Mouse (Mus musculus): ENCODE results near the gene Rbms1.
A peak's percentile ranks its signal among the peaks of the same experiment; 100 is the strongest.

The Rbms1 gene

DNA sequence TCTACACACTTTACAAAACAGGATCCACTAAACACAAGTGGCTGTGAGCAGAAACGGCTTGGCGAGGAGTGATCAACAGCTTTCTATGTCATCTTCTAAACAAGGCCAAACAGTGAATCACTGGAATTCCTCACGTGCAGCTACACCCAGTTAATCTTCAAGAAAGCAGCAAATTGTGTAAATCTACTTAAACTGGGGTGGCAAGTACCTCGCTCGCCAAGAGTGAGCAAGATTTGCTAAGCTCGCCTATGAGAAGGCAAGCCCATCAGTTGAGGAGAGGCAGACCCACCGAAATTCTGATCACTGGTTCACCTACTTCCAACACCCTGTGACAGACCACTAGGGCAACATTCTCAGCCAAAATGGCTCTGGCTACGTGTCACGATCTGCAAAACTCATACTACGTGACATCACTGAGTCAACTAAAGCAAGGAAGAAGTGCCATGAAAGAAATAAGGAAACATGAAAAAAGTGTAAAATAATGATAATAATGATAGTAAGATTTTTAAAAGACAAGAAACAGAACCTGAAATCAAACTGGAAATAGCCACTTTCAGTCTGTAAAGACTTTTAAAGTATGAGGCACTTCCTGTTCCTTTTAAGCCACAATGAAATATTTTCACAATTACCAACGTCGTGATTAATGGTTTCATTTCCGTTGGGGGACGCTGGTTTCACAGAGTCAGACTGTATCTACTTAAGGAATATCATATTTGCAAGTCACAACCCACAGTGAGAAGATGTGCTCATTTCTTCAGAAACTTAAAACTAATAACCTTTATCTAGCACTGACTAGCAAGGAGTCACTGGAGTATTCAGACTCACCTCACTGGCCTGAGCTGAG lies 85.2 kb downstream of the Rbms1 start:
- no peak for DNase-seq

DNA sequence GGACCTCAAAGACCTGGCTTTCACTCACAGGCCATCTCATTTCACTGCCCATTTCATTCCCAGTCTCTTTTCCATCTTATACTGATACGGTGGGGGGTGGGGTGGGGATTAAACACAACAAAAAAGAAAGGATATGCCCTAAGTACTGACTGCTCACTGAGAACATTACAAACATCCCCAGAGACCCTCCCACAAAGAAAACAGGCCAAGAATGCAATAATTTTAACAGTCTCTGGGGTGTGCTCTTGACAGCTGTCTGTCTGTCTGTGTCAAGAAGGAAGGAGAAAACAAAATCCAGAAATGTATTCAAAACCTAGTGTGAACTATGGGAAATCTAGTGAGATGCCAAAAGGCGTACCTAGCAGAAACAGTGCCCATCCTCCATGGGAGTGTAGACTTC lies 86.1 kb downstream of the Rbms1 start:
- no peak for DNase-seq

GRCm38 (mm10) chr2:60872095-60872811 lies 90.7 kb downstream of the Rbms1 start:
- DNase-seq: no peak

GRCm38 (mm10) chr2:60871001-60871400 lies 92.0 kb downstream of the Rbms1 start:
- no peak for DNase-seq

- no peak for DNase-seq
Measured at GRCm38 (mm10) chr2:60870450-60870849, 92.5 kb downstream of the Rbms1 start.

- DNase-seq: no peak
Measured at GRCm38 (mm10) chr2:60869001-60869743, 93.8 kb downstream of the Rbms1 start.

DNA sequence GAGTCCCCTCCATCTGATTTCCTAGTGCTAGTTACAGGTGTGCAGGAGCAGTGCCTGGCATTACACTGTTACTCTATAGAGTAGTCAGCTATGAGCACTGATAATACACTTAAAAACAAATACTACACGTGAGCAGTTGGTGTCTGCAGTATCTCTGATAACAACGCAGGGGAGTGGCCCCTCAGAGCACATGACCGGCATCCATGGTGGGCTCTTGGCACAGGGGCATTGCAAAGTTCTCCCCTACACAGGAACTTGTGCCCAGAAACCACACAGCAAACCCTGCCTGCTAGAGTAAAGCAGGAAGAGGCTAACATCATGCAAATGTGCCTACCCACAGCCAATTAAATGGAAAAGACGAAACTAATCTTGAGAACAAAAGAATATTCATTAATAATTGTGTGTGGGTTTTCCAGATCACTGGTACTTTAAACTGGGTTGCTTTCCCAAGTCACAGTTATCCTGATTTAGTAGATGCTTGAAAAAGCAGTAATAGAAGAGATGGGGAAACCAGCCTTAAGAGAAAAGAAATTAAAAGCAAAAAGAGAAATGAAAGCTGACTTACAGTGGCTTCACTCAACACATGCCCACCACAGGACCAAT lies 94.8 kb downstream of the Rbms1 start:
- DNase-seq: no peak

DNA sequence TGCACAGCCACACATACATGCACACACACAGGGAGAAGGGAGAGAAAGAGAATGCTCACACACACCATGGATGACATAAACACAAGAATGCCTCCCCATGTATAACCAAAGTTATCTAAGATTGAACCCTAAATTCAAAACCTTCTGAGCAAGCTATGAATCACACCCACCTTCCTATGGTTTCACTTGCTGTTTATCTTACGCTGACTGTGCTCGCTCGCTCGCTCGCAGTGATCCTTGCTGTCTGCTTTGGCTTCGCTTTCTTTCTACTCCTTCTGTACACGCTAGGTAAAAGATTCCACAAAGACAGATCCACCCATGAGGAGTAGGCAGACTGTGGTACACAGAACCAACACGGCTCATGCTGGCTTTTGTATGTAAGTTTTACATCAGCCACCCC lies 95.7 kb downstream of the Rbms1 start:
- DNase-seq: no peak

DNA sequence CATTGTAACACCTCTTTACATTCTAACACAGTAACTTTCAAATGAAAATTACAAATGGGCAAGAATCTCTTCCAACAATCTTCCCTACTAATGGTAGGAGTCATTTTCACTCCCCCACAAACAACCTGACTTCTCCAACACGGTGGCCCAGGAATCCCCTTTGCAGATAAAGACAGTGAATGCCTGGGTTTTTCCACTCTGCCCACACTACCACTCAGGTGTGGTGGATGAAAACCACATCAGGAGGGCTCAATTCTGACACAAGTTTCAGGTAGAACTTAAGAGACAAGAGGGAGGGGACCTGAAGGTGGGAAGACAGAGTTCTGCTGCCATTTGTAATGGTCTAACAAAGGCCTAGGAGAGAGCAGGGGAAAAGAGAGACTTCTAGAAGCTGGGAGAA lies 97.1 kb downstream of the Rbms1 start:
- DNase-seq: no peak

DNA sequence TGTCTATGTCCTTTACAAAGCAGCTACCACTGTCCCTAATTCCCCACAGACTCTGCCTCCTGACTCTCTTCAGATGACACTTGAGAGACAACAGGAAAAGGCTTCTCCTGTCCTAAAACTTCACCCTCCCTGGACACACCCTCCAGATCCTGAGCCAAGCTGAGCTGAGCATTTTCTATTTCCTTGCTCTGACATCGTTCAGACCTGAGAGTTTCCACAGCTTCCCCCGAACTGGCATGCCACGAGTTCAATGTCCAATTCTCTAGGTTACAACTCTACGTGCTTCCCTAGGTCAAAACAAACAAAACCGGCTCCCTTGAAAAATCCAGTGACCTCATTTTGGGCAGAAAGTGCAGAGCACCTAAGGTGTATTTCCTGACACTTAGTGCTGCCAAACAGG lies 98.0 kb downstream of the Rbms1 start:
- DNase-seq: no peak

DNA sequence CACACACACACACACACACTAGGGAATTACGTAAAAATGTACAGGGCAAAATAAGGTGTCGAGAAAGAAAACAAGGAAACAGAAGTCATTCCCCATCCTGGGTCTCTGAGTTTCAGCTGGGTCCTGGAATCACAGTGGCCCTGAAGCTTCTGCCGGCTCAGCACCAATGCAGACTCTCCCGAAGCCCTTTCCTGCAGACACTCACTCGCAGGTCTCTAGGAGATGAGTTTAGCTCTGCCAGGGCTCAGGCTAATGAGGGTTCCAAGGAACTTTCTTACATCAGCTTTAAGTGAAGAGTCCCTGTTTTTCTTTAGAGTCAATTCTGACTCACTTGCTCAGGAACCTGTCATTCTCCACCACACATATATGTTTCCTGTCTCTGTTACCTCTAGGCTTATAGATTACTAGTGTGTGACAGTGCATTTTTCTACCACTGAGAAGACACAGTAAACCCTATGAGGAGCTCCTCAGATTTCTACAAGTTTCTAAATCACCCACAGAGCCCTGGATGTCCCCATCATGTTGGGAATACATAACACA lies 98.7 kb downstream of the Rbms1 start:
- DNase-seq: no peak

- peak; percentile 57 for DNase-seq
Measured at GRCm38 (mm10) chr2:60863827-60864226, 99.2 kb downstream of the Rbms1 start.

DNA sequence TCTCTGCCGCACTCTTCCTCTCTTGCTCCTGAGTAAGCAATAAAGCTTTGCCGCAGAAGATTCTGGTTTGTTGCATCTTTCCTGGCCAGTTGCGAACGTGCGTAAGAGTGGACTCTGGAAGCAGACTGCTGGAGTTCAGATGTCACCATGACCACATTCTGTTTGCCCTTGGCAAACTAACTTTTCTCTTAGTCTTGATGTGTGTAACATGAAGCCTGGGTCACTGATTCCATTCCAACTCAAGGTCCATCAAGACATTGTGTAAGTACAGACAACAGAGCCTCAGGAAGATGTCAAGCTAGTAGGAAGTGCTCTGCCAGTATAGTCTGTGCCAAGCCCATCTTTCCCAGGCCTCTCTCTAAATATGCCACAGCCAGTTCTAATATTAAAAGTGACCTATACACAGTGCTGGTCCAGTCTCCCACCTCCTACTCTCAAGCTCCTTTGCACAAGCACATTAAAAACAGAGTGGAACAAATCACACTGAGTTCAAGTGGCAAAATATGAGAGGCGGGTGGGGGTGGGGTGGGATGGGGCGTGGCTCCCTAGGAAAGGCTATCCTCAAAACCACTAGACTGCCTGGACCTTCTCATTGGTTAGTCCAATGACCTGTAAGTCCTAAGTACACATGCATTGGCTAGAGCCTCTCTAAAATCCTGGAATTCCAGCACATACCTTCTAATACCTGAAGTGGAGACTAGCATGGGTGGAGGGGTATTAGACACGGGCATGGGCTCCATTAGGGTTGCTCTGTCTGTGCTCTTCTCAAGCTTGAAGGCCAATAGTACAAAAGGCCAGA lies 99.9 kb downstream of the Rbms1 start:
- no peak for DNase-seq

- no peak for DNase-seq
Measured at GRCm38 (mm10) chr2:60858116-60858515, 104.9 kb downstream of the Rbms1 start.

DNA sequence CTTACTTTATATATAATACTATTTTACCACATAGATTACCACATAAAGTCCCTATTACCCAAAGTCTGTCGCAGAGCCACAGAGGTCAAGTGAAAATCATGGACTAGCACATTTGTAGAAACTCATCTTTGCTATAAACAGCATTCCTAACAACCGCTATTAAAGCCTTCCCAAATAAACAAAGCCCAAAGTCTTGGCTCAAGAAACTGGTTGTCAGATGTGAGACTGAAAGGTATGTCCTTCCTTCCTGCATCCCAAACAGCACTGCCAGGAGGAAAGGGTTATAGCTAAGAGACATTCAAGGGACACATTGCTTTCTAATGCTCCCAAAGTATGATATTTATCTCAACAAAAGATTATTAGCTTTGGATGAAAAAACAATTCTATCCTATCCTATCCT lies 106.9 kb downstream of the Rbms1 start:
- DNase-seq: no peak

GRCm38 (mm10) chr2:60855006-60855405 lies 108.0 kb downstream of the Rbms1 start:
- peak; percentile 62 for DNase-seq

GRCm38 (mm10) chr2:60851898-60852297 lies 111.1 kb downstream of the Rbms1 start:
- DNase-seq: no peak

DNA sequence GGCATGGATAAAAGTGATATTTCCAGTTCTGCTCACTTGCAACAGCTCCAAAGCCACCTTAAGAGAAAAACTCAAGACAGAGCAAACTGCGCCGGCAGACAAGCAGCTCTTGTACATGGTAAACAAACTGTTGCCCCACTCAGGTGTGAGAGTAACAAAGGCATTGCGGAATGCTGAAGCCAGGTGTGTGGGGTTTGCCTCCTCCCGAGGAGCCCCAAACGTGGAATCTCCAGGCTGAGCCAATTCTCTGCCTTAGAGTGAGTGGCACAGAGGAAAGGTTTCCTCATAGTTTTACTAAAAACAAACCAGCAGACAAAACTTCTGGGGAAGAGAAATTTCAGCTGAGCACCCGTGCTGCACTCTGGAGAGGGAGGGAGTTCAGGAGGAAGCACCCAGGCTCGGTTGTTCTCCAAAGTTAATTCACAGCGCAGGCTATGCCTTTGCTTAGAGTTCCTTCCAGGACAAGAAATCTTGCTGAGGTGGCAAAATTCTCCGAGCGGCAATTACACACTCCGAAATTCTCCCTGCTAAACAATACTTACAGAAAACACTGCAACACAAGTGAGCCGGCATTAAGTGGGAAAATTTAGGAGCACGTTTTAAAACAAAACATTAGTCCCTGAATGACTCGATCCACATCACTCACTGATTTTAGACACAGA lies 111.8 kb downstream of the Rbms1 start:
- no peak for DNase-seq

DNA sequence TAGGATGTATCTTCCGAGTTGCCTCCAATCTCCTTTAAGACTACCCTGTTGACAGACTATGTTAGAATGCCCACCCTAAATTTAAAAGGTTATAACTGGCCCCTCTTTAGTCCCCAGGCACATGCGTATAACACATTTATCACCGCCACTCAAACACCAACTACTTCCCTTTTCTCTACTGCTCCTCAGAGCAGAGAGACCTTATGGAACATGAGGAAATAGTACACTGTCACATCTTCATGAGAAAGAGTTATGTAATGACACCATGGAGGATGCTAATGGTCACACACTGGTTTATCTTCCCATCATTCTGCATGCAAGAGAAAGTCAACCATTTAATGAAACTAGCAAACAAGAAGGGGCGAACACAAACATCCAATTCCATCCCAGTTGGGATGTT lies 114.5 kb downstream of the Rbms1 start:
- DNase-seq: no peak

DNA sequence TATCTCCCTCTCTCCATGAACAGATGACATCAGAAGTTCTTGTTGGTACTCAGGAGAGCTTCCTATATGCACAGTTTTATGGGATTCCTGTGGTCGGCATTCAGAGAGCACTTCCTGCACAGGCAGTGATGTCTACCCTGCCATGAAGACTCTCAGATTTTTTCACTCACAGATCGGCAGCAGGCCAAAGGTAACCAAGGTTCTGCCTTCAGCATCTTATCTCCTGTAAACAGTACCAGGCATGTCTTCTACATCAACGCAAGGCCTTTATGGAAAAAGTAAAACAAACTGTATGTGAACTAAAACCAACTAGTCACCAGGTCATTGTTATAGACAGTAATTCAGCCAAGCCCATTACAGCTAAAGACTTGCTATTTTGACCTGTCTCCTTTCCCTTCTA lies 115.0 kb downstream of the Rbms1 start:
- no peak for DNase-seq

GRCm38 (mm10) chr2:60845316-60845894 lies 117.6 kb downstream of the Rbms1 start:
- DNase-seq: no peak
